Mouse (Mus musculus) midbrain, postnatal 0 days (tissue): ENCODE data around the gene Tns3. TPM values are rescaled to one million over a fixed set of nuclear protein-coding genes. Genes with fewer than 3 reads are reported as not detected.

Source experiments
- ATAC-seq: fragments of 200-750 bp; cut with Nextera tagmentation; 2 replicates; pipeline ENCODE4 v1.8.0; 2017; ENCODE audit warnings: moderate number of reproducible peaks, mild to moderate bottlenecking, moderate TSS enrichment, moderate library complexity; ENCODE audit not compliant: low FRiP score
- DNase-seq: peaks from one replicate; pipeline ENCODE4 v3.0.0-alpha.2; 2015; ENCODE audit warnings: low spot score
- H3K27ac ChIP-seq: fragments of 300-500 bp; sonication (generic); 2 replicates; pipeline ENCODE4 v1.5.1; 2014; ENCODE audit warnings: low read depth, mild to moderate bottlenecking, low read length, mixed read lengths
- H3K27me3 ChIP-seq: fragments of 300-500 bp; sonication (generic); 2 replicates; pipeline ENCODE4 v1.6.1; 2014; ENCODE audit warnings: low read length, control low read depth, mixed read lengths; ENCODE audit not compliant: insufficient read depth
- H3K36me3 ChIP-seq: fragments of 300-500 bp; sonication (generic); 2 replicates; pipeline ENCODE4 v1.6.1; 2014; ENCODE audit warnings: low read length, control low read depth, mixed read lengths; ENCODE audit not compliant: insufficient read depth
- H3K4me1 ChIP-seq: fragments of 300-500 bp; sonication (generic); 2 replicates; pipeline ENCODE4 v1.6.1; 2014; ENCODE audit warnings: mild to moderate bottlenecking, control low read depth, antibody characterized with exemption, low read length, mixed read lengths; ENCODE audit not compliant: insufficient read depth
- H3K4me2 ChIP-seq: fragments of 300-500 bp; sonication (generic); 2 replicates; pipeline ENCODE4 v1.6.1; 2014; ENCODE audit warnings: low read depth, mild to moderate bottlenecking, low read length, mixed read lengths; ENCODE audit not compliant: poor library complexity, severe bottlenecking
- H3K4me3 ChIP-seq: fragments of 300-500 bp; sonication (generic); 2 replicates; pipeline ENCODE4 v1.5.1; 2014; ENCODE audit warnings: low read depth, mild to moderate bottlenecking, low read length, moderate library complexity
- H3K9ac ChIP-seq: fragments of 300-500 bp; sonication (generic); replicated peaks from 2 replicates; pipeline ENCODE4 v1.6.1; 2014; ENCODE audit warnings: mild to moderate bottlenecking, low read length, moderate library complexity, mixed read lengths; ENCODE audit not compliant: poor library complexity, severe bottlenecking
- H3K9me3 ChIP-seq: fragments of 300-500 bp; sonication (generic); 2 replicates; pipeline ENCODE4 v1.6.1; 2016; ENCODE audit warnings: low read length, control low read depth
- CTCF ChIP-seq: IDR thresholded peaks from 2 replicates; pipeline ENCODE4 v1.5.1; 2016; ENCODE audit warnings: antibody characterized with exemption, mild to moderate bottlenecking
- WGBS: fragments of 180-500 bp; shearing (Covaris S2); extraction: QIAGEN DNeasy Blood & Tissue Kit; methylation state at CpG from one replicate; pipeline ENCODE4 v1.1.7; 2014; 5-methylcytosine and 5-hydroxymethylcytosine counted together
- polyA plus RNA-seq: library from polyadenylated mRNA; unstranded; fragments of >200 nt; fragmentation: Nextera tagmentation; extraction: Ambion mirVana; gene quantifications from 2 replicates; pipeline ENCODE4 v1.2.1, GENCODE M21; 2015
- total RNA-seq: library from RNA; depleted of rRNA; stranded (reverse); fragments of >200 nt; gene quantifications from 2 replicates; pipeline ENCODE4 v1.2.3, GENCODE M21; 2014

Gene Tns3
- total and polyA plus RNA-seq, 2 experiments from 2014 or later = 4.9 to 38.7 TPM

GRCm38 (mm10) chr11:8678260-8678995 is 14.1 kb upstream of the Tns3 start:
- no peak overlapping the region for H3K4me2 ChIP-seq
- H3K4me3 ChIP-seq = no peak overlapping the region
- no peaks in the 10 kb centered on the region for H3K27me3 ChIP-seq
- no peaks in the 10 kb centered on the region for H3K4me1 ChIP-seq
- no peaks in the 10 kb centered on the region for H3K36me3 ChIP-seq
- H3K9ac ChIP-seq = no peak overlapping the region
- TF ChIP-seq CTCF = no peak
- H3K27ac ChIP-seq = no peak overlapping the region
- no peaks in the 10 kb centered on the region for H3K9me3 ChIP-seq
- DNase-seq (no peak), ATAC-seq (no peak)
- WGBS = 87% methylated on average over 12 of the region's 12 CpGs

- Histone ChIP-seq H3K27me3 (no peaks in the 10 kb centered on the region), H3K9me3 (no peaks in the 10 kb centered on the region), H3K4me2 (no peak overlapping the region), H3K27ac (no peak overlapping the region), H3K36me3 (no peaks in the 10 kb centered on the region), H3K4me3 (no peak overlapping the region), H3K9ac (no peak overlapping the region), H3K4me1 (no peaks in the 10 kb centered on the region)
- WGBS = 89% methylated on average over 6 of the region's 6 CpGs
- TF ChIP-seq CTCF = no peak
- ATAC-seq = no peak
- DNase-seq = no peak
Measured at GRCm38 (mm10) chr11:8675701-8676474, 11.6 kb upstream of the Tns3 start.

DNA sequence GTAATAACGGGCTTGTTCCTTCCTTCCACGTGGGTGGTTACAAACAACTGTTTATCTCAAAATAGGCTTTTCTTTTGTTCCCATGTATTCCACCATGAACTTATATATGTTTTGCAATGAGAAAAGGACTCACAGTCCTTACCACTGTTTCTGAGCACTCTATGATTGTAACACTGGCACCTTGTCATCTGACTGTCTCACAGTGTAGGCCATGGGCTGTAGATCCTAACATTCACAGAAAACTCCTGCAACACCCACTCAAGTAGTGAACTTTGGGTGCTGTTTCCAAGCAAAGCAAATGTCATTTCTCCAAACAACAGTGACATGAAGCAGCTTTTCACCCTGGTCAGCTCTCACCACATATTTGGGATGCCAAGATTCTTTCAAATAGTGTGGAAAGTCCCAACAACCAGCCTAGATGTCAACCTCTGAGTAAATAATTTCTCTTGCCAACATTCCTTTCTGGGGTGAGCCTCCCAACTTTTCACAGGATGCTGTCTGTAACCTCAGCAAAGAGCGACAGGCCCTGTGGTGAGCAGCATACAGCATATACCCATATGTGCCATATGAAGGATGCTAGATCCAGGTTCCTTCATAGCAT is 10.3 kb upstream of the Tns3 start:
- H3K27ac ChIP-seq = no peak overlapping the region
- no peak for TF ChIP-seq CTCF
- WGBS = 90% methylated on average over 3 of the region's 3 CpGs
- H3K4me3 ChIP-seq = no peak overlapping the region
- H3K9ac ChIP-seq = no peak overlapping the region
- no peaks in the 10 kb centered on the region for H3K9me3 ChIP-seq
- no peaks in the 10 kb centered on the region for H3K27me3 ChIP-seq
- H3K4me2 ChIP-seq = no peak overlapping the region
- no peaks in the 10 kb centered on the region for H3K4me1 ChIP-seq
- ATAC-seq = no peak
- DNase-seq = no peak
- no peaks in the 10 kb centered on the region for H3K36me3 ChIP-seq

DNA sequence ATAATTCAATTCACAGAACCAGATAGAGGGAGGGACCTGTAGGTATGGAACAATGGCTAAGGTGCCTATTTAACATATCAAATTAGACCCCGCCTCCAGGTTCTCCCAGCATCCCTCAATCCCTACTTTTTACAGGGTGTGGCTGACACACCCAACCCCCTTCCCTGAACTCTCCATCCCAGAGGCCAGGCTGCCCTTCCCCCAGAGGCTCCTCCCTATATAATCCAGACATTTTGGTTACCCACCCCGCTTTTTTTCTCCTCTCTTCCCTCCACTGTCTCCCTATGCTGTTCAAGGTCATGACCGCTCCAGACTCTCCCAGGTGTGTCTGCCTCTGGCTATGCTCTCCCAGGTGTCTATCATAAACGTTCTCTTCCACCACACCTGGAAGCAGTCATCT is 7.4 kb upstream of the Tns3 start:
- no peak for ATAC-seq
- Histone ChIP-seq H3K27me3 (no peaks in the 10 kb centered on the region), H3K27ac (no peak overlapping the region), H3K4me3 (no peak overlapping the region), H3K9me3 (no peaks in the 10 kb centered on the region), H3K9ac (no peak overlapping the region), H3K4me2 (no peak overlapping the region), H3K4me1 (no peaks in the 10 kb centered on the region), H3K36me3 (no peaks in the 10 kb centered on the region)
- 94% methylated on average over 4 of the region's 4 CpGs for WGBS
- TF ChIP-seq CTCF = no peak
- no peak for DNase-seq

DNA sequence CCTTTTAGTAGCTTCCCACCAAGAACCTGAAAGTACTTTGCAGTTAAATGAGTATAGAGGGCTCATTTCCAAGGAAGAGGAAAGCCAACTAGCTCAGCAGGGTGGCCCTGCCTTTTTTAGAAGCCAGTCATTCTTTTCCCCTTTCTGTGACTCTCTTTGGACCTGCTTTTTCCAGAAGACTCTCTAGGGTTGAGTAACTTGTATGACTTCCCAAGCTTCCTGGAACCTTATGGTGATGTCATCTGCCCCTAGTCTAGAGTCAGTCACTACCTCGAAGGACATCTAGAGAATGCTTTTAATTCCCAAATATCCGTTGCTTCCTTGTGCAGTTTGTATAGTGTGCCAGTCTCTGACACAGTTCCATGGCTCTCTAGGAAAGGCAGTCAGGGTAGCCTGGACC is 4.8 kb upstream of the Tns3 start:
- H3K36me3 ChIP-seq = no peaks in the 10 kb centered on the region
- H3K27me3 ChIP-seq = no peaks in the 10 kb centered on the region
- no peak overlapping the region for H3K27ac ChIP-seq
- no peak overlapping the region for H3K4me2 ChIP-seq
- TF ChIP-seq CTCF = no peak
- no peak overlapping the region for H3K4me3 ChIP-seq
- DNase-seq = no peak
- 0 out of 2 replicates have a peak, but pooled peaks cover 4% of the 10 kb centered on the region for H3K4me1 ChIP-seq
- no peak for ATAC-seq
- H3K9ac ChIP-seq = no peak overlapping the region
- H3K9me3 ChIP-seq = no peaks in the 10 kb centered on the region
- 82% methylated on average over 2 of the region's 2 CpGs for WGBS

DNA sequence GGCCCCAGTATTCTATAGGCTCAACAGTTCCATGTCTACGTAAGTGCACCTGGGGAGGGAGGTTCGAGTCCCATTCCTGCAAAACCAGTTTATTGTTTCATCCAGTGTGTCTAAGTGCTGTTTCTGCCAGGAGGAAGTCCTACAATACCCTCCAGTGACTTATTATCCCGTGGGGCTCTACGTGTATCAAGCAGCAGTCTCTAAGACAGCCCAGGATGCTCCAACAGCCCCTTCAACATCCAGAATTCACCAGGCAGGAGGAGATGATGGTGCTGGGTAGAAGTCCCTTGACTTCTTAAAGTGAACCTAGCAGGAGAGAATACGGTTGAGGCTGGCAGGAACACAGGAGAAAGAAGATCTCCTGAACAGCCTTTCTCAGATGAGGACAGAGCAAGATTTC is 462 bp upstream of the Tns3 start:
- 37% methylated on average over 5 of the region's 5 CpGs for WGBS
- peak overlapping the region; percentile 49 for H3K4me3 ChIP-seq
- no peak overlapping the region for H3K27ac ChIP-seq
- peak overlapping the region; percentile 81 for H3K4me2 ChIP-seq
- no peaks in the 10 kb centered on the region for H3K9me3 ChIP-seq
- H3K27me3 ChIP-seq = no peaks in the 10 kb centered on the region
- peaks cover 8% of the 10 kb centered on the region; the same call in 1 of the 2 replicates for H3K4me1 ChIP-seq
- H3K9ac ChIP-seq = peak overlapping the region; percentile 71
- no peak for DNase-seq
- no peak for TF ChIP-seq CTCF
- no peak for ATAC-seq
- no peaks in the 10 kb centered on the region for H3K36me3 ChIP-seq
